Comparison of ENCODE assay signal across 8 mouse cellular contexts in the genomic region with DNA sequence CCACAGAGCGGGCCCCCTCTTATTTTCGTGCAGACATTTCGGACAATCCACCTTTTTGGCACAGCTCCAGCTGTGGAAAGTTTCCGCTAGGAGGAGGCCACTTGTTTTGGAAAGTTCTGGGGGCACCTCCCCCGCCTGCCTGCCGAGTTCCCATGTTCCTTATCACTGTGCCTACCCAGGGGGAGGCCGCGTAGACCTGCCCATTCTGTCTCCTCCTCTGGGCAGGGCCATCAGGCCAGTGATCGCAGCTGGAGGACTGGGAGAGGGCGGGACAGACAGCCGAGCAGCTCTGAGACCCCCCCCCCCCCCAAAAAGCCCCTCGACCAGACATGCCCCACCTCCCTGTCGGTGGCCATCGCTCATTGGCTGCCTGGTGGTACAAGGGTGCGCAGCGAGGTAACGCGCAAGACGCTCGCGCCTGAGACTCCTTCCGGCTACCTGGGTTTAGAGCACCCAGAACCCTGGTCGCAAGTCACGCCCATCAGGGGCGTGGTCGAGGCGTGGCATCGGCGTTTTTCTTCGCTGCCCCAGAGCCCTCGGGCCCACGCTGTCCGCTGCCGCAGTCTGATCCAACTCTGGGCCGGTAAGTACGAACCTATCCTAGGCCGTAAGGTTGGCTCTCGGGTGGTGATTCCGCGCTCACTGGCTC. TPM values are rescaled to one million over a fixed set of nuclear protein-coding genes. Genes with fewer than 3 reads are reported as not detected.
DNase-seq lines count a peak whose midpoint lies in the region; ATAC-seq lines count a peak whose summit lies in the region.

A gene (plus strand): TSS at position 413 of the 649 bp plus-strand sequence.

- under 1% methylated on average over 39 of the region's 40 CpGs for WGBS in hindbrain, embryonic 14.5 days

- no peaks in the 10 kb centered on the region; the same call in 1 of the 2 replicates for H3K27me3 ChIP-seq in hindbrain, embryonic 14.5 days (ENCODE audit: control insufficient read depth, insufficient read depth, low read length)

- peaks cover 51% of the 10 kb centered on the region for H3K36me3 ChIP-seq in hindbrain, embryonic 14.5 days (replicated peaks; ENCODE audit: control insufficient read depth, insufficient read depth)

- peaks cover 38% of the 10 kb centered on the region for H3K4me1 ChIP-seq in hindbrain, embryonic 14.5 days (replicated peaks; ENCODE audit: control insufficient read depth, insufficient read depth, low read length)

- H3K27ac ChIP-seq in hindbrain, embryonic 14.5 days: peak within 1 kb of the TSS; percentile 73

- H3K9me3 ChIP-seq in hindbrain, embryonic 14.5 days (ENCODE audit: control insufficient read depth, low read length): no peaks in the 10 kb centered on the region

- peak within 1 kb of the TSS; percentile 99 for H3K4me2 ChIP-seq in hindbrain, embryonic 14.5 days (replicated peaks)

- peak; percentile 97 for ATAC-seq in activated CD4-positive, CD25-positive, alpha-beta regulatory T cell, adult 4 months
- ATAC-seq in hindbrain, embryonic 14.5 days (ENCODE audit: low FRiP score): peak; percentile 84

- DNase-seq in cerebellum, postnatal 25 days: peak; percentile 47 to 83
- DNase-seq in gastrocnemius, adult 18-20 months (ENCODE audit: low spot score): peak; percentile 68
- DNase-seq in hindbrain, embryonic 14.5 days (ENCODE audit: low spot score): peak; percentile 87
- peak; percentile 46 to 70 for DNase-seq in layer of hippocampus, postnatal 36 days
- DNase-seq in lung, postnatal 4 days: peak; percentile 91 to 93
- DNase-seq in retina, postnatal 1 day: peak; percentile 90
- DNase-seq in urinary bladder, postnatal 14 days (ENCODE audit: low spot score): peak; percentile 91

- H3K9ac ChIP-seq in hindbrain, embryonic 14.5 days: peak within 1 kb of the TSS; percentile 77

- peak within 1 kb of the TSS; percentile 74 for H3K4me3 ChIP-seq in hindbrain, embryonic 14.5 days (replicated peaks; ENCODE audit: low read length)

RNA-seq across cellular contexts. Expression of the gene that starts here (rescaled TPM):
- polyA plus RNA-seq in activated CD4-positive, CD25-positive, alpha-beta regulatory T cell, adult 4 months (2017; shearing (Covaris generic)): 10 to 100 TPM; 19.3 to 44.6 TPM
- total RNA-seq in gastrocnemius, adult 18-20 months (2021): 1 to 10 TPM; 2.6 to 3.2 TPM
- 86.8 and 96.6 TPM in 2 replicates for polyA plus RNA-seq in hindbrain, embryonic 14.5 days (2014; fragmentation: Nextera tagmentation; extraction: Ambion mirVana)
- 10 to 100 TPM; 42.9 to 54.3 TPM for total RNA-seq in layer of hippocampus, postnatal 36 days (2021)

Comparison
In these comparisons a context has a peak if more than half of its experiments do, and no peak if none do; other contexts are left out.
1. Peak in every context shown above with its lines: DNase-seq, ATAC-seq, H3K4me3 ChIP-seq and H3K27ac ChIP-seq.
2. RNA of the gene that starts here (total RNA-seq): 42.9 to 54.3 TPM in layer of hippocampus, postnatal 36 days; 2.6 to 3.2 TPM in gastrocnemius, adult 18-20 months; every median in the first group is over 10 times any median in the second.